Mouse (Mus musculus) embryo, embryonic 10 days (tissue): ENCODE data around the gene Ccdc152.
"Not testable (repeated sequence)": the region's sequence is repeated elsewhere in the genome, so short reads cannot be mapped to it uniquely, and the experiment has no call there.

Experiments used
- DNase-seq: peaks from one replicate; pipeline ENCODE4 v3.0.0-alpha.2; 2015; ENCODE audit warnings: low spot score

Ccdc152 gene

GRCm38 (mm10) chr15:3277391-3277790 is 25.9 kb downstream of the Ccdc152 start:
- no peak for DNase-seq

DNA sequence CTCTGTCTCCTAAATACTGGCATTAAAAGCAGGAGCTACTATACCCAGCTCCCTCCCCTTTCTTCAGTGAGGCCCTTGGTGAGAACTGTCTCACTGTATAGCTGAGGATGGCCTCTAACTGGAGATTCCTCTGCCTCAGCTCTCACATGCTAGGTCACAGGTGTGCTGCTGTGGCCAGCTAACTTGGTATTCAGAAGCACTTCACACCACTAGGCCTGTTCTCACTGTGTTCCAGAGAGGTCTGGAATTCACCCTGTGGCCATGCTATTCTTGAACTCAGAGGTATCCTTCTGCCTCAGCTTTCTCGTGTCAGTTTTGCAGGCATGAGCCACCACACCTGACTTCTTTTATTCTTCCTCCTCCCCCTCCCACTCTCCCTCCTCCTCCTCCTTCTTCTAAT is 30.1 kb downstream of the Ccdc152 start:
- no peak for DNase-seq

GRCm38 (mm10) chr15:3271216-3271615 is 32.1 kb downstream of the Ccdc152 start:
- DNase-seq, result no peak

GRCm38 (mm10) chr15:3270646-3271077 is 32.7 kb downstream of the Ccdc152 start:
- peak; percentile 76 for DNase-seq

GRCm38 (mm10) chr15:3269996-3270645 is 33.2 kb downstream of the Ccdc152 start:
- DNase-seq, result peak; percentile 57

DNA sequence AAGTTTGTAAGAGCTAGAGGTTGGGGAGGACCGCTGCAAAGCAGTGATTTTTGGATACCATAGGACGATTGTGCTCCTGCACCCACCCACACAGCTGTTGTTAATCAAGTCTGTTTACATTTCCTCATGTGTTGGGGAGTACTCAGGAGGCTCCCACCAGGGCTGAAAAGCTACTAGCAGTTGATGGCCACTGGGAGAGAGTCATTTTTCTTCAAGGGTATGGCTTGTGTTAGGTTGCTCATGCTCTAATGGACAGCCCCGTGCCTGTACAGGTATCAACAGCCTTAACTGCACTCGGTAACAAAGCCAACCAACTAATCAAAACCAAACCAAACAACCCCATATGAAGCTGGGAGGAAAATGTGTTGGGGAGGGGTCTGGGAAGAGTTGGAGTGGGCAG is 33.8 kb downstream of the Ccdc152 start:
- peak; percentile 57 for DNase-seq

DNA sequence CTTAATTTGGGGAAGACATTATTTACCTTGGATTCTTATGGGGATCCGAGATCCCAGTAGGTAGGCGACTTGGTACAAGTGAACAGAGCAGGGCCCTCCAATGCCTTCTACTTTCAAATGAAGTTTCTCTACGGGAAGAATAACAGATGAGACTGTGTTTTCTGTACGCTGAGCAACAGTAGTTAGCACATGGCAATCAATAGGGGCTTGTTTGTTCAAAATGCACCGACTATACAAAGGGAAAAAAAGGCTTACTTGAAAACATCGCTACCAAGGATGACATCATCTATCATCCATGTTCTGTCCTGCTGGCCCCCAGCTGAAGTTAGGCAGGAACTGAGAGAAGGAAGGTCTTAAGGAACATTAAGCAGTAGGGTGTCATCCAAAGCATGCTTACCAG is 35.1 kb downstream of the Ccdc152 start, which contains the start of gene Selenop:
Selenop (plus strand) TSS at position 301 of the 400 bp plus-strand sequence.
- no peak for DNase-seq

GRCm38 (mm10) chr15:3264828-3265227 is 38.5 kb downstream of the Ccdc152 start:
- DNase-seq, result no peak

DNA sequence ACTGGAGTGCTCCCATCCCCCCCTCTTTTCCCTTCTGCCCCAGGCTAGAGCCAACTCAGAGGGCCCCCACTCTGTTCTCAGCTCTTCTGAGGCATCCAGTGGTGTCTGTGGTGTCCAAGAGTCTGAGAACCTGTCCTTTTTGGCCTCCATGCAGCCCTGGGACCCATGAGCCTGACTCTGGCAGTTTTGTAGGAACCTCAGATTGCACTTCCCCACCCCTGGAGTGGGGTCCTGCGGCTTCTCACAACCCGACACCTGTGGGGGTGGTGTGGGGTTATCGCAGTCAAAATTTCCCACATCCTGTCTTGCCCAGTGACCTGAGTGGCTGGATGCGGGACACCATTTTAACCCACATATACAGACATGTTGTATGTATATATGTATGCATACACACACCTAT is 39.0 kb downstream of the Ccdc152 start:
- no peak for DNase-seq

DNA sequence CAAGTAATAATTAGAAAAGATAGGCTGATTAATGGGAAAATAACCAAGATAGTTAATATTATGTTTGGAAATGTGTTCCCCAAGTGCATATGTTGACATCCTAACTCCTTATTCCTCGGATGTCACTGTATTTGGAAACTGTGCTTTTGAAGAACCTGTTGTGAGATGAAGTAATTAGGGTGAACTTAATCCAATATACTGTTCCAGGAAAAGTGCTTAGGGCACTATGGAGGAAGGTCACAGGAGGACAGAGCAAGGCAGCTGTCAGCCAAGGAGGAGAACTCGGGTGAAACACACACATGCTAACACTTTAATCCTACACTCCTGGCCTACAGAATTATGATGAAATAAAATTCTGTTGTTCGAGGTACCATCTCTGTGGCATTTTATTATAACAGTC is 40.4 kb downstream of the Ccdc152 start:
- no peak for DNase-seq

DNA sequence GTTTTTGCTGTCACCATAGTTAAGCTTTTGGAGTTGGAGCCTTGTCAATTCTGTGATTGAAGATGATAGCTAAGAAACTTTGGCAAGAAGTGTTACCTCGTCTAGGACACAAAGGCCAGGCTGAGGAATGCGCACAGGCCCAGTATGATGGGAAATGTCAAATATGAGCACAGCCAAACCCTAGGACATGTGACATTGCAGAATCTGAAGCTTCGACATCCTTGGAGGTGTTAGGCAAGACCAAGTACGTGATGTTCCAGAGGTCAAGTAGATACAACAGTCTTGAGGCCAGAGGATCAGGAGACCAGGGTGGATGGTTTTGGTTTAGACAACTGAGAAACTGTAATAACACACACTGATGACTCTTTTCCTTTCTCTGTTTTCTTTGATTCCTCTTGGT is 43.0 kb downstream of the Ccdc152 start:
- DNase-seq, result no peak

DNA sequence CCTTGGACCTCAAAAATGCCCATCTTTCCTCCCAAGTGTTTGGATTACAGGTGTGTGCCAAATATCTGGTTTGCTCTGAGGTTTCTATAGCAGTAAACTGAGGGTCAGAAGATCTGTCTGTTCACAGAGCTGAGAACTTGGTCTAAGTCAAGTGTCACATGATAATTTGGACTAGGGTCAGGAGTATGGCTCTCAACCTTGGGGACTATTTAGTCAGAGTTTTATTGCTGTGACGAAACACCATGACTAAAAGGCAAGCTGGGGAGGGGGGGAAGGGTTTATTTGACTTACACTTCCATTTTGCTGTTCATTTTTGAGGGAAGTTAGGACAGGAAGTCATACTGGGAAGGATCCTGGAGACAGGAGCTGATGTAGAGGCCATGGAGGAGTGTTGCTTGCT is 44.3 kb downstream of the Ccdc152 start:
- DNase-seq, result no peak

- DNase-seq, result no peak
Measured at GRCm38 (mm10) chr15:3251718-3252067, 51.6 kb downstream of the Ccdc152 start.

- DNase-seq, result no peak
Measured at GRCm38 (mm10) chr15:3251031-3251717, 52.2 kb downstream of the Ccdc152 start.

GRCm38 (mm10) chr15:3250620-3251019 is 52.7 kb downstream of the Ccdc152 start:
- no peak for DNase-seq

GRCm38 (mm10) chr15:3245036-3245435 is 58.3 kb downstream of the Ccdc152 start:
- DNase-seq, result not testable (repeated sequence)

- DNase-seq, result no peak
Measured at GRCm38 (mm10) chr15:3237963-3238362, 65.4 kb downstream of the Ccdc152 start.

- no peak for DNase-seq
Measured at GRCm38 (mm10) chr15:3236338-3236737, 67.0 kb downstream of the Ccdc152 start.

- no peak for DNase-seq
Measured at GRCm38 (mm10) chr15:3233837-3234551, 69.3 kb downstream of the Ccdc152 start.

- DNase-seq, result peak; percentile 84
Measured at GRCm38 (mm10) chr15:3232168-3232835, 71.0 kb downstream of the Ccdc152 start.

GRCm38 (mm10) chr15:3231004-3231403 is 72.3 kb downstream of the Ccdc152 start:
- no peak for DNase-seq
